8 mouse cellular contexts compared by ENCODE assay signal in the genomic region with DNA sequence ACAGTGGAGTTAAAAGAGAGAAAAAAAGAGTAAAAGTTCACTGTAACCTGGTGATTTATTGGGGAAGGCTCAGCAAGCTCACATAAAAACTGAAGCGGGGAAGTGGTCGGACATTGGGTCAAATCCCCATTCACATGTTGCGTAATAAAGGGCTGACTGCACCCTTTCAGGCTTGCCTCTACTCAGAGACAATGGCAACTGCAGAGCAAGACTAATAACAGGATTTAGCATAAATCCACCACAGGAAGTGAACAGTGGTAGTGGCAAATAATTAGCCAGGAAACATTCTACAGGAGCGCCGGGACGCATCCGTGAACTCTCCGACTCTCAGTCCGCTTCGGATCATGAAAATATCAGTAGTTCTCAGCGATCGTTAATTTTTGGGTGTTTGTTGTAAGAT.
A peak's percentile ranks its signal among the peaks of the same experiment; 100 is the strongest.
DNase-seq lines count a peak whose midpoint lies in the region; ATAC-seq lines count a peak whose summit lies in the region.

No protein-coding gene starts in this region.

- 0 out of 2 replicates have a peak, but pooled peaks cover 3% of the 10 kb centered on the region for H3K9me3 ChIP-seq in heart, embryonic 12.5 days (replicated peaks)
- no peaks in the 10 kb centered on the region for H3K9me3 ChIP-seq in embryonic facial prominence, embryonic 10.5 days
- H3K9me3 ChIP-seq in megakaryocyte, embryonic 14.5 days: peaks cover 21% of the 10 kb centered on the region

- no peak for DNase-seq in heart, postnatal 36 days
- DNase-seq in embryonic facial prominence, embryonic 10.5 days (ENCODE audit: low spot score): peak; percentile 12
- peak; percentile 34 for DNase-seq in kidney, adult 11 months
- no peak for DNase-seq in adrenal gland, postnatal 36 days
- no peak for DNase-seq in B cell, adult 2 months
- no peak for DNase-seq in left cerebral cortex, postnatal 10 days (ENCODE audit: extremely low spot score in 1 of 2, low spot score in 2 of 2)

- H3K4me1 ChIP-seq in heart, embryonic 12.5 days (replicated peaks): no peaks in the 10 kb centered on the region
- H3K4me1 ChIP-seq in embryonic facial prominence, embryonic 10.5 days: peaks cover 12% of the 10 kb centered on the region
- peaks cover 3% of the 10 kb centered on the region; the same call in 1 of the 2 replicates for H3K4me1 ChIP-seq in megakaryocyte, embryonic 14.5 days

- H3K4me3 ChIP-seq in heart, embryonic 12.5 days: 0 out of 2 replicates have a peak overlapping the region, but pooled peaks have one; percentile 14
- H3K4me3 ChIP-seq in embryonic facial prominence, embryonic 10.5 days: peak overlapping the region; percentile 35
- peak overlapping the region; percentile 76 for H3K4me3 ChIP-seq in megakaryocyte, embryonic 14.5 days (replicated peaks)

- no peak for ATAC-seq in heart, embryonic 12.5 days (ENCODE audit: insufficient number of reproducible peaks, low FRiP score)

- WGBS in heart, embryonic 12.5 days: 56% methylated on average over 12 of the region's 12 CpGs
- 41% methylated on average over 12 of the region's 12 CpGs for WGBS in embryonic facial prominence, embryonic 10.5 days

- intact Hi-C loops in heart, postnatal 36 days (cut with DNase I): no loop called here
- intact Hi-C loops in left cerebral cortex, postnatal 10 days (cut with DNase I): no loop called here

- peak overlapping the region; percentile 36 for H3K4me2 ChIP-seq in heart, embryonic 12.5 days

- H3K36me3 ChIP-seq in heart, embryonic 12.5 days: no peaks in the 10 kb centered on the region
- H3K36me3 ChIP-seq in embryonic facial prominence, embryonic 10.5 days (replicated peaks): no peaks in the 10 kb centered on the region
- H3K36me3 ChIP-seq in megakaryocyte, embryonic 14.5 days (replicated peaks; ENCODE audit: low read length): no peaks in the 10 kb centered on the region

- no peaks in the 10 kb centered on the region for H3K27me3 ChIP-seq in heart, embryonic 12.5 days (replicated peaks)
- H3K27me3 ChIP-seq in embryonic facial prominence, embryonic 10.5 days (replicated peaks; ENCODE audit: low read depth, poor library complexity, severe bottlenecking): no peaks in the 10 kb centered on the region
- H3K27me3 ChIP-seq in megakaryocyte, embryonic 14.5 days (replicated peaks): no peaks in the 10 kb centered on the region

- no peak overlapping the region for H3K9ac ChIP-seq in heart, embryonic 12.5 days

- no peak overlapping the region for H3K27ac ChIP-seq in heart, embryonic 12.5 days (ENCODE audit: poor library complexity, severe bottlenecking)
- no peak overlapping the region for H3K27ac ChIP-seq in embryonic facial prominence, embryonic 10.5 days (replicated peaks)

Comparison
In these comparisons a context has a peak if more than half of its experiments do, and no peak if none do; other contexts are left out.
1. H3K4me3 ChIP-seq: peak in every context shown above with its lines; median percentile 76 in megakaryocyte, embryonic 14.5 days; 35 in embryonic facial prominence, embryonic 10.5 days; 14 in heart, embryonic 12.5 days.
2. DNase-seq: peak in embryonic facial prominence, embryonic 10.5 days (single experiment) and kidney, adult 11 months (single experiment); none in heart, postnatal 36 days (0 of 2), adrenal gland, postnatal 36 days (0 of 2), B cell, adult 2 months (0 of 2) and left cerebral cortex, postnatal 10 days (0 of 2).